Mouse (Mus musculus): Measurements from ENCODE around the gene Nxt1.

The Nxt1 gene

GRCm38 (mm10) chr2:148672199-148673096 is at the start of gene Nxt1:
Nxt1 (plus strand) TSS chr2:148672601.
- DNase-seq (ENCODE audit: low spot score in 2 of 2) = peak; percentile 99

DNA sequence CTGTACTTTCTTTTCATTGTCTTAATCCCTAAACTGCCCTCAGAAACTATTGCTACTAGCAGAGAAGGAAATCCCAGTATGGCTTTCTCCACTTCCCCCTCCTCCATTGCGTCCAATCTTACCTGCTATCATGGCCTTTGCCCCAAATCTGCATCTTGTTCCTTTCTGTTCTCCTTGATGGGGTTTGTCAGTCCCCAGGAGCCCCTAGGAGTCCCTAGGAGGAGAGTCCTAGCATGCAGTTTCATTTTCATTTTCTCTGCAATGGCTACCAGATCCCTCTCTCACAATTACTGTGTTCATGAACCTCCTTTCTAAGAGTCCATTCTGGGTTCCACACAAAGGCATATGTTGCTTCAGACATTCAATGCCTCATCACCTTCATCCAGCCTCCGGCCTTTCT is 49.3 kb upstream of the Nxt1 start:
- DNase-seq (ENCODE audit: low spot score in 2 of 2) = no peak

- no peak for DNase-seq (ENCODE audit: low spot score in 2 of 2)
These were observed 47.9 kb upstream of the Nxt1 start for GRCm38 (mm10) chr2:148624484-148624883.

- DNase-seq (ENCODE audit: low spot score in 2 of 2) = no peak
These were observed 45.4 kb upstream of the Nxt1 start for GRCm38 (mm10) chr2:148627011-148627471.

GRCm38 (mm10) chr2:148631011-148631410 is 41.4 kb upstream of the Nxt1 start:
- DNase-seq (ENCODE audit: low spot score in 2 of 2) = no peak

DNA sequence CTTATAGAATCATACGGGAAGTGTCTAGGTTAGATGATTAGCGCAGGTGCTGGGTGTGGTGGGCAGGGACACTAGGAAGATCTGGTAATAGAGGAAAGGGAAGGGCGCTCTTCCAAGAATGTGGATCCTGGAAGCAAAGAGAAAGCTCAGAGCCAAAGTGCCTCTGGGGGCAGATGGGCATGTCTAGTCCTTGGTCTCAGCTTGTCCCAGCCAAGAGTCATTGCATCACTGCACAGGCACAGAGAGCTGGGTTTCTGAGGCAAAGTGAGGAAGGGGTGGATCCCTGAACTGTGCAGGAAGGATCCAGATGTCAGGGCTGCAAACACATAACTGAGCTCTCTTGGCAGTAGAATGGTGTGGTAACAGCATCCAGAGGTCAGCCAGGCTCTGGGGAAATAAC is 40.8 kb upstream of the Nxt1 start:
- no peak for DNase-seq (ENCODE audit: low spot score in 2 of 2)

- peak in 1 of 2 experiments; percentile 19 for DNase-seq (ENCODE audit: low spot score in 2 of 2)
These were observed 37.9 kb upstream of the Nxt1 start for GRCm38 (mm10) chr2:148634466-148634865.

DNA sequence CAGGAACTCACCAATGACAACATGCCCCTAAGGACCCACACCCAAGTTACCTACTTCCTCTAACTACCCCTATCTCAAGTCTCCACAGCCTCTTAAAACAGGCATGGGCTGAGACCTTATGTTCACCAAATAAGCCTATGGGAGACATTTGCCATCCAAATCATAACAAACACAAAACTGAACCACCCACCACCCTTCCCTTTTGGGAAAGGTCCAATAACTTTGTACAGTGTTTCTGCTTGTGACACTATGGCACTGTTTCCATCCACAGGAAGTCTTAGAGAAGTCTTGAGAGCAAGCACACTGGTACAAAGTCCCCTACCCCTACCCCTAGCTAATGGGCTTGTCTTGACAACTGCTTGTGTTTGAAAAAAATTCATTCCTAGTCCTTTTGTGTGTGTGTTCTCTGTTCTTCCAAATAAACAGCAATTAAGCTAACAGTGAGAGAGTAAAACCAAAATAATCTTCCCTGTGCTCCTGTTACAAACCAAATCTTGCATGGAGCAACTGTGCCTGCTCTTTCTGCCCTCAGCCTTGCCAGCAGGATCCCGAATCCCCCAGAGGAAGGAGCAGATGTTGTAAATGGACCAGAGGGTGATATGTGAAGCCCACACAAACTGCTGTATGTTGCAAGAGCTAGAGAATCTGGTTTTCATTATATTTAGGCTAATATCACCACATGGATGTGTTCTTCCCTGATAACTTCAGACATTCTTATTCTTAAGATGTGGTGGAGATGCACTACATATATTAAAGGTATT is 29.6 kb upstream of the Nxt1 start:
- no peak for DNase-seq (ENCODE audit: low spot score in 2 of 2)

DNA sequence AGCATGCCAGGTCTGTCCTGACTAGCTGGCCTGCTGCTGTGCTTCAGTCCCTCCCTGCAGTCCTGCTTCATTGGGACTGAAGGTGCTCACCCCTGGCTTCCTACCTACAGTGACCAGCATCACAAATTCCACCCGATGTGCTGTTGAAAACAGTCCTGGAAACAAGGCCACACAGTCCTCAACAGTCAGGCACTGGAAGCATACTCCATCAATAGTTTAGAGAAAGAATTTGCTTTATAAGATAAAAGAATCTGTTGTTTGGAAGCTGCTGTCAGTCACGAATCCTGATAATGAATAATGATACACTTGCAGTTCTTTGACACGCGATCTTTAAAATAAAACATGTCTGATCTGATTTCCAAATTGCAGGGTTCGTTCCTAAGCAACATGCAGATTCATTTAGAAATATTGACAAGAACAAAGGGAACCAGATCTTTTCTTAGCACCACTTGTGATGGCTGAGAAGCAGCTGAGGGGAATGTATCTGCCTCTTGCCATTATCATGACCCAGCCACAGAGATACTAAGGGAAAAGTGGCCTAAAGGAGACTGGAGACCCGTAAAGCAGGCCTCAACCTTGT is 27.9 kb upstream of the Nxt1 start:
- no peak for DNase-seq (ENCODE audit: low spot score in 2 of 2)

GRCm38 (mm10) chr2:148650587-148651357 is 21.6 kb upstream of the Nxt1 start:
- DNase-seq (ENCODE audit: low spot score in 2 of 2) = no peak

DNA sequence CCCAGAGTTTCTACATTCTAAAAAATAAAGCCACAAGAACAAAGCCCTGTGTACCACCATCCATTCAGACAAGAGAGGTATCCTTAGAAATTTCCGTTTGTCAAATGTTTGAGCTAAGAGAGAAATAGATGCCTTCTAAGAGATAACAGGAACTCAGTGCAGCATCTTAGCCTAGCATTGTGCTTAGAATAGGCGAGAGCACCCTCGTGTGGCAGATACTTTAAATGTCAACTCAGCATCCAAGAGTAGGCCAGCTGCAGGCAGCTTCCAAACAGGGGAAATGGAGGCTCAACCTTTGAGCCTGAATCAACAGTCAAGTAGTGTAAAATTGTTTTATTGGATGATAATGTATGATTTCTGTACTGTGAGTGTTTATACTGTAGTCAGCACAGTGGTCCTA is 17.4 kb upstream of the Nxt1 start:
- peak; percentile 43 to 73 for DNase-seq (ENCODE audit: low spot score in 2 of 2)

- DNase-seq (ENCODE audit: low spot score in 2 of 2) = no peak
These were observed 8.9 kb upstream of the Nxt1 start for GRCm38 (mm10) chr2:148663458-148663857.

DNA sequence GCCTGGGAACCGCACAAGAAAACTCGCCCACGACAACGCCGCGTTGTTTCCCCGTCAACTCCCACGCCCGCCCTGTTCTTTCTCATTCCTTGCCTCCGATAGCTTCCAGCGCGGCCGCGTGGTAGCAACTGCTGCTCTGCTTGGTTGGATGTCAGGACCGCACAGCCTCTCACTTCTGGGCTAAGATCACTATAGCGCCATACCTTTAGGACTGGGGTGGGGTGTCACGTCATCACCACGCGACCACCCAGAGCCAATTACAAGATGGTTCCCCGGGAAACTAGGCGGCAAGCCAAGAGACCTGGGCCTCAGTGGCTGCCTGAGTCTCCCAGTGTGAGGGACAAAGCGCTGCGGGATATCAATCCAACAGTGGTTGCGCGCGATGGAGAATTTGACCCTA is 5.4 kb downstream of the Nxt1 start:
- peak; percentile 64 to 65 for DNase-seq (ENCODE audit: low spot score in 2 of 2)

GRCm38 (mm10) chr2:148679346-148679745 is 6.9 kb downstream of the Nxt1 start:
- peak in 1 of 2 experiments; percentile 12 for DNase-seq (ENCODE audit: low spot score in 2 of 2)

GRCm38 (mm10) chr2:148680775-148681291 is 8.4 kb downstream of the Nxt1 start, which contains the start of gene Gzf1:
Gzf1 (plus strand) TSS chr2:148681023.
- DNase-seq (ENCODE audit: low spot score in 2 of 2) = peak; percentile 97 to 99

DNA sequence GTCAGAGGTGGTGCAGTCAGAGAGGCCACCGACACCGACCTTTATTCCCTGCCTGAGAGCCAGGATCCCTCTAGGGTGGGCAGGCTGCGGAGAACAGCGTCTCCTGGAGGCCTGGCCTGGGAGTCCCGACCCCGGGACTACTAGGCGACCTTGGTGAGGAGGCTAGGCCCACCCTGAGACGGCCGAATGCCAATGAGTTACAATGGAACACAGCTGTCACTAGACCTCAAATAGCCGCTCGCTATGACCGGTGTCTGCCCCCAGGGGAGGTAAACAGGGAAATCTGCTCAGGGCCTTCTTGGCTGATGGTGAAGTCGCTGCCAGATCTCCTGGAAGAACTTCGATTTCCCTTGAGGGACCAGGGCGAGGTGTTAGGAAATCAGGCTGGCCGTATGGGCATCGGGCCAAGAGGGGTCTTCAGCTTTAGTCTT is 9.1 kb downstream of the Nxt1 start:
- no peak for DNase-seq (ENCODE audit: low spot score in 2 of 2)

DNA sequence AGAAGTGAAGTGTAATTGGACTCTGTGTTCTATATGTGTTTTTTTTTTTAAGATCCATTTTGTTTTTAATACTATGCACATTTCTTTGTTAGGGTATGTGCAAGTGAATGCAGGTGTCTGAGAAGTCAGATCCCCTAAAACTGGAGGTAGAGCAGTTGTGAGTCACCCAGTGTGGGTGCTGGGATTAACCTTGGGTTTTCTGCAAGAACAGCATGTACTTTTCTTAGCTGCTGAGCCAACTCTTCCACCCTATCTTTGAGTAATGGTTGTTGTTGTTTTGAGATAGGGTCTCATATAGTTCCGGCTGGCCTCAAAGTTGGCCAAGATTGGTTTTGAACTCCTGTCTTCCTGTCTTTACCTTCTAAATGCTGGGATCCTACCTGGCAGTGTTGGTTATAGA is 10.6 kb downstream of the Nxt1 start:
- no peak for DNase-seq (ENCODE audit: low spot score in 2 of 2)

DNA sequence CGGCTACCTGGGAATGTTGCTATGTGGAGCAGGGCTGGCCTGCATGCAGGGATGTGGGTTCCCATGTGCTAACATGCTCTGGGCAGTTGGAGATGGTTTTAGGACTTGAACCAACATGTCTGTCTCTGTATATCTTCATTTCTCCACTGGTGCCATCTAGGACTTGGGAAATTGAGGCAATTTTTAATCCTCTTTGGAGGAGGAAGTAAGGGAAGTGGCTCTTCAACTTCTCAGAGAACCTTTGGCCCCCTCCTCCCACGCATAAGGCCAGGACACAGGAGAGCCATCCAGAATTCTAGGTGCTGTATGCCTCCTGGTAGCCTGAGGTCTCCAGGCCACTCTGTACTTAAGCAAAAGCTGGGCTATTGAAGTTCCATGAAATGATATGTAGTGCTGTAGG is 12.6 kb downstream of the Nxt1 start:
- no peak for DNase-seq (ENCODE audit: low spot score in 2 of 2)

DNA sequence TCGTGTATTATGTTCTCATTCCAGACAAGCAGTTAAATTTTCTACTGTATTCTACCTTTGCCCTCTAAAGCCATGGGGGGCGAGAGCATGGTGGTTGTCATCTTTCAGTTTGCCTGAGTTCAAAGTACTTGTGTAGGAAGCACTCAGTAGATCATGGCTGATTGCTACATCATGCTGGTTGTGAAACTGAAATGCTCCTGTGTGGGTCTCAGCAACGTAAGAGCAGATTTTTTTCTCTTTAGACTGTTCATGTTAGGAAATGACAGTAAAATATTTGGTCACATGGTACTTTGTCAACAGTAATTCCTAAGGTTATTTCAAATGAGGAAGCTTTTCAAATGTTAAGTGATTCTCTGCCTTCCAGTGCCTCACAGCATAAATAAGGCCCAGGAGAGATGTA is 13.3 kb downstream of the Nxt1 start:
- no peak for DNase-seq (ENCODE audit: low spot score in 2 of 2)

GRCm38 (mm10) chr2:148686862-148687261 is 14.5 kb downstream of the Nxt1 start:
- no peak for DNase-seq (ENCODE audit: low spot score in 2 of 2)

GRCm38 (mm10) chr2:148687971-148688370 is 15.6 kb downstream of the Nxt1 start:
- DNase-seq (ENCODE audit: low spot score in 2 of 2) = no peak

All from frontal cortex, postnatal 25 days (tissue).